Mouse (Mus musculus): ENCODE data around the gene Gm11492. TPM values are rescaled to one million over a fixed set of nuclear protein-coding genes. Genes with fewer than 3 reads are reported as not detected.

Gene Gm11492
- polyA plus RNA-seq, 1 experiment = not detected

DNA sequence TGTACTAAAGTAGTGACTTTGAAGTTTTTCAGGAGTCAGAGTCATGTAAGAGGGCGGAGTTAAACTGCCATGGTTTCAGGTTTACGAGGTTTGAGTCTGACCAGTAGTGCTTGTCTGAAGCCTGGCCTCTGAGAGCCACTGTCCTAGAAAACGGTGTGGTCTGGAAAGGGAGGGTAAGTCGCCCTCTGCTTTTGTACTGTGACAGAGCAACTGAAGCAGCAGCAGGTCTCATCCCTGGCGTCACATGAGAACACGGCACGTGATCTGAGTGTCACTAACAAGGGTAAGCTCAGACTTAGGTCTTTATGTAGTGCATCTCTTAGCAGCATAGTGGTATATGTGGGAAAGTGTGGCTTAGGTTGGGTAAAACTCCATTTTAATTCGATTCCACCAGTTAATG, 24.2 kb upstream of the Gm11492 start:
- H3K36me3 ChIP-seq (ENCODE audit: control insufficient read depth, insufficient read depth, low read length) = no peaks in the 10 kb centered on the region
- no peak for TF ChIP-seq POLR2A (IDR thresholded peaks at IDR 0.05; ENCODE audit: low read depth, low read length)
- no peak for TF ChIP-seq CTCF (conservative IDR thresholded peaks at IDR 0.05; ENCODE audit: insufficient read depth, insufficient read length, low read depth, low read length)
- 0 out of 2 replicates have a peak, but pooled peaks cover 3% of the 10 kb centered on the region for H3K4me1 ChIP-seq (ENCODE audit: control insufficient read depth, insufficient read depth, low read length)
- no peak overlapping the region for H3K27ac ChIP-seq (ENCODE audit: insufficient read depth, low read depth, low read length)
- WGBS = 38% methylated on average over 8 of the region's 8 CpGs
- H3K27me3 ChIP-seq (replicated peaks; ENCODE audit: control insufficient read depth, insufficient read depth, low read length) = no peaks in the 10 kb centered on the region; the same call in 1 of the 2 replicates
- no peak for DNase-seq
- H3K4me3 ChIP-seq (ENCODE audit: insufficient read depth, low read depth, low read length) = no peak overlapping the region

DNA sequence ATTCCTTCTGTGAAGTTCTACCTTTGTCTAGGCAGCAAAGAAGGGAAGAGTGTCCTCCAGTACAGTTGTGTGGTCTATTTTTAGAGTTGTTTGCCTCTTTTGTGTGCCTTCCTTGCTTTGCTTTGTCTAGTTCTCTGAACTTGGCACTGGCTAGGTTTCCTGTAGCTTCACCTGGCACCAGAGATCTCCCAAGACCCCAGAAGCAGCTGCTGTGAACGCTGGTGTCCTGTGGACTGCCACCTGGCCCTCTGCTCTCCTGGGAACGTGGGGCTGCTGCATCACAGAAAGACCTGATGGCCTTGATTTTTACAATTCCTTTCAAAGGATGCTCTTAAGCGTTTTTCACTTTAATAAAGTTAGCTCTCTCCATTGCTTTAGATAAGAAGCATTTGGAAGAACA, 23.5 kb upstream of the Gm11492 start:
- no peak for TF ChIP-seq CTCF (conservative IDR thresholded peaks at IDR 0.05; ENCODE audit: insufficient read depth, insufficient read length, low read depth, low read length)
- no peak for TF ChIP-seq POLR2A (IDR thresholded peaks at IDR 0.05; ENCODE audit: low read depth, low read length)
- H3K27me3 ChIP-seq (replicated peaks; ENCODE audit: control insufficient read depth, insufficient read depth, low read length) = no peaks in the 10 kb centered on the region; the same call in 1 of the 2 replicates
- no peak overlapping the region for H3K4me3 ChIP-seq (ENCODE audit: insufficient read depth, low read depth, low read length)
- no peaks in the 10 kb centered on the region for H3K36me3 ChIP-seq (ENCODE audit: control insufficient read depth, insufficient read depth, low read length)
- no peak overlapping the region for H3K27ac ChIP-seq (ENCODE audit: insufficient read depth, low read depth, low read length)
- 0 out of 2 replicates have a peak, but pooled peaks cover 3% of the 10 kb centered on the region for H3K4me1 ChIP-seq (ENCODE audit: control insufficient read depth, insufficient read depth, low read length)
- DNase-seq = no peak
- WGBS = 53% methylated on average over 3 of the region's 3 CpGs

DNA sequence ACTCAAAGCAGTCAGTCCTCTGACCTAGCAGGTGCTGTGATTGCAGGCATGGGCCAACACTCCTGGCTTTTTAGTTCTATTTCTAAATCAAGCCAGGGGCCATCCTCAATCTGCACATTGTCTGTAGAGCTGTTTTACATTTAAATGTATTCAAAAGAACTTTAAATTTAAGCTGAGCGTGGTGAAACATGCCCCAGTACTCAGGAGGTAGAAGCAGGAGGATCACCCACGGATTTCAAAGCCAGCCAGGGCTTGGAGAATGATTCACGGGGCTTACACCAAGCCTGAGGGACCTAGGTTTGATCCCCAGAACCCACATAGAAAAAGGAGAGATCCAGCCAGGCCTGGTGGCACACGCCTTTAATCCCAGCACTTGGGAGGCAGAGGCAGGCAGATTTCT, 13.1 kb upstream of the Gm11492 start:
- no peak overlapping the region for H3K4me3 ChIP-seq (ENCODE audit: insufficient read depth, low read depth, low read length)
- no peak overlapping the region for H3K27ac ChIP-seq (ENCODE audit: insufficient read depth, low read depth, low read length)
- WGBS = 90% methylated on average over 4 of the region's 4 CpGs
- H3K27me3 ChIP-seq (replicated peaks; ENCODE audit: control insufficient read depth, insufficient read depth, low read length) = no peaks in the 10 kb centered on the region
- H3K4me1 ChIP-seq (ENCODE audit: control insufficient read depth, insufficient read depth, low read length) = no peaks in the 10 kb centered on the region
- TF ChIP-seq POLR2A (IDR thresholded peaks at IDR 0.05; ENCODE audit: low read depth, low read length) = no peak
- no peak for TF ChIP-seq CTCF (conservative IDR thresholded peaks at IDR 0.05; ENCODE audit: insufficient read depth, insufficient read length, low read depth, low read length)
- no peak for DNase-seq
- no peaks in the 10 kb centered on the region for H3K36me3 ChIP-seq (ENCODE audit: control insufficient read depth, insufficient read depth, low read length)

DNA sequence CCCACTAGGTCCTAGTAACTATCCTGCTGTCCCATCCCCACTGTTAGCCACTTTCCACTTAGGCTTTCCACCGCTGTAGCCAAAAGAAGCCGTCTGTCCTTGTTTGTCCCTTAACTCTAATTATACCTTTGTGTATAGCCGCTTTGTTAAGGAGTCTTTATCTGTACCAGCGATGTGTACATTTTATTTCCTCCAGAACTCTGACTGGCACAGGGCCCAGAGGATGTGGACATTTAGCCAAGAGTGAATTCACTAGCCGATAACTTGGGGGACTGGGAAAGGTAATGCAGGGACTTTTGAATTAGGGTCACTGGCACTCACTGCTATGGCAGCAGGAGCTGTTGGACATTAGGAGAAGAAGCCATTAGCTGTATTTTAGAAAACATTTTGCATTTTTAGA, 12.1 kb upstream of the Gm11492 start:
- DNase-seq = no peak
- WGBS = 63% methylated on average over 5 of the region's 5 CpGs
- Histone ChIP-seq H3K27me3 (replicated peaks; ENCODE audit: control insufficient read depth, insufficient read depth, low read length) (no peaks in the 10 kb centered on the region), H3K4me1 (ENCODE audit: control insufficient read depth, insufficient read depth, low read length) (no peaks in the 10 kb centered on the region), H3K36me3 (ENCODE audit: control insufficient read depth, insufficient read depth, low read length) (no peaks in the 10 kb centered on the region), H3K4me3 (ENCODE audit: insufficient read depth, low read depth, low read length) (no peak overlapping the region), H3K27ac (ENCODE audit: insufficient read depth, low read depth, low read length) (no peak overlapping the region)
- TF ChIP-seq POLR2A (IDR thresholded peaks at IDR 0.05; ENCODE audit: low read depth, low read length) (no peak), CTCF (conservative IDR thresholded peaks at IDR 0.05; ENCODE audit: insufficient read depth, insufficient read length, low read depth, low read length) (no peak)

DNA sequence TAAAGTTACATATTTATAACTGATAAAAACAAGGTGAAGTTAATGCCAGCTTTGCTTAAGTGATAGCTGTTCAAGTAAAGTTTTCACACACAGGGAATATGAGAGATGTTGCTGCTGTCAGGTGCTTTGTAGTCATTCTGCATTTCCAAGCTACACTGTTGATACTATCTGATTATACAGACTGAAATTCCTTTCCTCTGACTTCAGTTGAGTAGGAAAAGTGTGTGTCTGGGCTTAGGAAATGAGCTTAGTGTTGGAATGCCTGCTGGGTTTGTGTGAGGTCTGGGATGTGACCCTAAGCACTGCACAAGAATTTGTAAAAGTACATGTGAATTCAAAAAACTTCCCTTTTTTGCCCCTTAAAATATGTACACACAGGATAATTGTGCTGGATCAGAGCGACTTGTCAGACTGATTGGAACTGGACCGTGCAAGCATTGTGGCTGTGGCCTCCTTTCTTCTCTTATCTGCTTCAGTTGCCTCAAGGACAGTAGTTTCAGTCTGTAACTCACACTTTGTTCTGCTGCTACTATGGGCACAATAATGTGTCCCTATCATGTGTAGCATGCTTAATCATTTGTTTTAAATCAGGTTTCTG, 11.2 kb upstream of the Gm11492 start:
- Histone ChIP-seq H3K27me3 (replicated peaks; ENCODE audit: control insufficient read depth, insufficient read depth, low read length) (no peaks in the 10 kb centered on the region), H3K4me1 (ENCODE audit: control insufficient read depth, insufficient read depth, low read length) (no peaks in the 10 kb centered on the region), H3K36me3 (ENCODE audit: control insufficient read depth, insufficient read depth, low read length) (no peaks in the 10 kb centered on the region), H3K27ac (ENCODE audit: insufficient read depth, low read depth, low read length) (no peak overlapping the region), H3K4me3 (ENCODE audit: insufficient read depth, low read depth, low read length) (no peak overlapping the region)
- no peak for DNase-seq
- 47% methylated on average over 2 of the region's 2 CpGs for WGBS
- no peak for TF ChIP-seq POLR2A (IDR thresholded peaks at IDR 0.05; ENCODE audit: low read depth, low read length)
- TF ChIP-seq CTCF (conservative IDR thresholded peaks at IDR 0.05; ENCODE audit: insufficient read depth, insufficient read length, low read depth, low read length) = no peak

DNA sequence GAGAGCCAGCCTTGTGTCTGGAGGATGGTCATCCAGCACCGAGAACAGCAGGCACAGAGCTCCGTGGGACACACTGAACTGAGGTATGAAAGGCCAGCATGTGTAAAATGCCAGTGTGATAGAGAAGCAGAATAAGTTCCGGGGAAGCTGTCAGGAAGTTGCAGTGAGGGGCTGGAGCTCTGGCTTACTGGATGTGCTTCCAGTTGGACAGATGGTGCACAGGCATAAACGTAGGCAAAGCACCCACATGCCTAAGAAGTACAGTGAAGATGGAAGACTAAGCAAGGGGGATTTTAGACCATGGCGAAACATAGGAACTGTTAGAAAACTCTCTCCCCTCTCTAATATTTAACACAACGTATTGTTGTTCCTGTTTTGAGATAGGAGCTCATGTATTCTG, 5.2 kb upstream of the Gm11492 start:
- Histone ChIP-seq H3K36me3 (ENCODE audit: control insufficient read depth, insufficient read depth, low read length) (no peaks in the 10 kb centered on the region), H3K4me3 (ENCODE audit: insufficient read depth, low read depth, low read length) (no peak overlapping the region), H3K27ac (ENCODE audit: insufficient read depth, low read depth, low read length) (no peak overlapping the region), H3K4me1 (ENCODE audit: control insufficient read depth, insufficient read depth, low read length) (no peaks in the 10 kb centered on the region), H3K27me3 (replicated peaks; ENCODE audit: control insufficient read depth, insufficient read depth, low read length) (no peaks in the 10 kb centered on the region)
- TF ChIP-seq POLR2A (IDR thresholded peaks at IDR 0.05; ENCODE audit: low read depth, low read length) = no peak
- TF ChIP-seq CTCF (conservative IDR thresholded peaks at IDR 0.05; ENCODE audit: insufficient read depth, insufficient read length, low read depth, low read length) = no peak
- 77% methylated on average over 6 of the region's 6 CpGs for WGBS
- DNase-seq = no peak

DNA sequence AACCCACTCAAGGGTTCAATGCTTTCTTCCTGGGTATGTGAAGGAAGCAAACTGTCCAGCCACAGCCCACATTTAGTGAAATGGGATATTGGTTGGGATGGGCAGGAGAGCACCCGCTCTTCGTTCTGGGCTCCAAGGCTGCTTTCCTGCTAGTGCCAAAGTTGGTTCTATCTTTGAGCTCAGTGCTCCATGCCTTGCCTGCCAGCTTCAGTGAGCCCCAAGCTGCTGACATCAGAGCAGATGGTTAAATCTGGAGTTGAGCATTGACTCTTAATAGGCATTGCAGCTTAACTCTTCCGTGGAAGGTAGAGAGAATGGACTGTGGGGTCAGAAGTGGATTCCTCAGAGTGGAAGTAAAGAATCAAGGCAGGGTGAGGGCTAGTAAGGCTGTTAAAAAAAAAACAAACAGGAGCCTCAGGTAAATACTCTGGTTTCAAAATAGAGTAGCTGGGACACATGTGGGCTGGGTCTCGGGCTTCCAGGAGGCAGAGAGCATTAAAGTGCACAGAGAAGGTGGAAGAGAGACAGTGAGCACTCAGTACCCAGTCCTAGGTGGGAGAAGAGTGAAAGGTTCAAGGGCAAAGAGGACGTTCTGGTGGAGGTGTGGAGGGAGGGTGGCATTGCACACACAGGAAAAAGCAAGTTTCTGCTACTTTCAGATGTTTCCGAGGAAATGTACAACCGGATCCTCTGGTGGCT, 2.0 kb downstream of the Gm11492 start, which contains the start of gene Sept4:
Gene Sept4 (plus strand): TSS at position 649 of the 699 bp plus-strand sequence.
- no peaks in the 10 kb centered on the region for H3K27me3 ChIP-seq (replicated peaks; ENCODE audit: control insufficient read depth, insufficient read depth, low read length)
- no peak within 1 kb of the TSS for H3K27ac ChIP-seq (ENCODE audit: insufficient read depth, low read depth, low read length)
- H3K4me3 ChIP-seq (ENCODE audit: insufficient read depth, low read depth, low read length) = no peak within 1 kb of the TSS
- no peak for DNase-seq
- 68% methylated on average over 7 of the region's 7 CpGs for WGBS
- TF ChIP-seq CTCF (conservative IDR thresholded peaks at IDR 0.05; ENCODE audit: insufficient read depth, insufficient read length, low read depth, low read length) (no peak), POLR2A (IDR thresholded peaks at IDR 0.05; ENCODE audit: low read depth, low read length) (no peak)
- no peaks in the 10 kb centered on the region for H3K36me3 ChIP-seq (ENCODE audit: control insufficient read depth, insufficient read depth, low read length)
- no peaks in the 10 kb centered on the region for H3K4me1 ChIP-seq (ENCODE audit: control insufficient read depth, insufficient read depth, low read length)
